Mouse (Mus musculus) 416B (cell line): ENCODE results near the gene Rpl22l1.
A peak's percentile ranks its signal among the peaks of the same experiment; 100 is the strongest.
"Not testable (repeated sequence)": the region's sequence is repeated elsewhere in the genome, so short reads cannot be mapped to it uniquely, and the experiment has no call there.

Experiments
- DNase-seq: peaks from one replicate; pipeline ENCODE4 v3.0.0; 2011; ENCODE audit warnings: low read depth

The Rpl22l1 gene

GRCm38 (mm10) chr3:28805301-28806097, at the start of gene Rpl22l1:
TSS of gene Rpl22l1 (plus strand) at chr3:28805436.
- peak; percentile 98 for DNase-seq

- DNase-seq, result no peak
Observed at GRCm38 (mm10) chr3:28755477-28755876, 49.8 kb upstream of the Rpl22l1 start.

- no peak for DNase-seq
Observed at GRCm38 (mm10) chr3:28761225-28761789, 43.9 kb upstream of the Rpl22l1 start.

- no peak for DNase-seq
Observed at GRCm38 (mm10) chr3:28766935-28767334, 38.3 kb upstream of the Rpl22l1 start.

- DNase-seq, result no peak
Observed at GRCm38 (mm10) chr3:28768222-28768621, 37.0 kb upstream of the Rpl22l1 start.

- DNase-seq, result not testable (repeated sequence)
Observed at GRCm38 (mm10) chr3:28772919-28773318, 32.3 kb upstream of the Rpl22l1 start.

- no peak for DNase-seq
Observed at GRCm38 (mm10) chr3:28775361-28775760, 29.9 kb upstream of the Rpl22l1 start.

- no peak for DNase-seq
Observed at GRCm38 (mm10) chr3:28775958-28776357, 29.3 kb upstream of the Rpl22l1 start.

- DNase-seq, result no peak
Observed at GRCm38 (mm10) chr3:28776491-28776890, 28.7 kb upstream of the Rpl22l1 start.

GRCm38 (mm10) chr3:28780511-28780910, 24.7 kb upstream of the Rpl22l1 start:
- no peak for DNase-seq

GRCm38 (mm10) chr3:28780994-28781393, 24.2 kb upstream of the Rpl22l1 start, which contains the start of gene Eif5a2:
TSS of gene Eif5a2 (plus strand) at chr3:28781276.
- no peak for DNase-seq

GRCm38 (mm10) chr3:28781422-28781821, 23.8 kb upstream of the Rpl22l1 start:
- no peak for DNase-seq

- no peak for DNase-seq
Observed at GRCm38 (mm10) chr3:28781848-28782247, 23.4 kb upstream of the Rpl22l1 start.

GRCm38 (mm10) chr3:28784176-28784575, 21.1 kb upstream of the Rpl22l1 start:
- no peak for DNase-seq

- DNase-seq, result no peak
Observed at GRCm38 (mm10) chr3:28794835-28795234, 10.4 kb upstream of the Rpl22l1 start.

- no peak for DNase-seq
Observed at GRCm38 (mm10) chr3:28808039-28808643, 2.9 kb downstream of the Rpl22l1 start.

GRCm38 (mm10) chr3:28811441-28811840, 6.2 kb downstream of the Rpl22l1 start:
- DNase-seq, result no peak

GRCm38 (mm10) chr3:28814361-28814760, 9.1 kb downstream of the Rpl22l1 start:
- DNase-seq, result peak; percentile 79

- no peak for DNase-seq
Observed at GRCm38 (mm10) chr3:28816010-28816540, 10.8 kb downstream of the Rpl22l1 start.

- DNase-seq, result no peak
Observed at GRCm38 (mm10) chr3:28826272-28826671, 21.0 kb downstream of the Rpl22l1 start.

- DNase-seq, result peak; percentile 17
Observed at GRCm38 (mm10) chr3:28827605-28828004, 22.4 kb downstream of the Rpl22l1 start.

GRCm38 (mm10) chr3:28829454-28829853, 24.2 kb downstream of the Rpl22l1 start:
- no peak for DNase-seq
